ENCODE assay signal across 8 mouse cellular contexts in the genomic region with DNA sequence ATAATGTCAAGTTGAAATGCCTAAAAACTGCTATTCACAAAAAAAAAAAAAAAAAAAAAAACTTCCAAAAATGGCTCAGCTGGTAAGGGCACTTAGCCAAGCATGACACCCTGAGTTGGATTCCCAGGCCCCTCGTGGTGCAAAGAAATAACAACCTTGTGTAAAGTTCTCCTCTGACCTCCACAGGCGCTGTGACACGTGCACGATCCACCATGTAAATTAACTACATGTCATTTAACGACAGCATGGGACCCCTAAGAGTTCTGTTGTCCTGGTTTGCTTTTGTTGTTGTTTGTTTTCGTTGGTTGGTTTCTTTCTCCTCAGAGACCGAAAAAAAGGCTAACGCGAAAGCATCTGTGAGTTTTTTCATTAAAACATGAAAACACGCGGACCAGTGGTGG. TPM values are rescaled to one million over a fixed set of nuclear protein-coding genes. Genes with fewer than 3 reads are reported as not detected.
DNase-seq lines count a peak whose midpoint lies in the region; ATAC-seq and TF ChIP-seq lines count a peak whose summit lies in the region.

No protein-coding gene starts in this region.

- WGBS in hindbrain, postnatal 0 days = 46% methylated on average over 11 of the region's 11 CpGs

- intact Hi-C loops in left cerebral cortex, postnatal 4 days (cut with DNase I) = no loop called here

- H3K9ac ChIP-seq in hindbrain, postnatal 0 days (replicated peaks; ENCODE audit: low read length) = peak overlapping the region; percentile 60

- peak overlapping the region; percentile 58 for H3K4me2 ChIP-seq in hindbrain, postnatal 0 days (ENCODE audit: low read depth, low read length)

- H3K36me3 ChIP-seq in hindbrain, postnatal 0 days (ENCODE audit: insufficient read depth, low read length) = no peaks in the 10 kb centered on the region

- H3K4me3 ChIP-seq in layer of hippocampus, adult 2 months = peak overlapping the region; percentile 77
- H3K4me3 ChIP-seq in brown adipose tissue, adult 24 weeks (ENCODE audit: insufficient read depth, low read depth, low read length) = peak overlapping the region; percentile 71
- H3K4me3 ChIP-seq in hindbrain, postnatal 0 days (ENCODE audit: low read length) = peak overlapping the region; percentile 71

- no peaks in the 10 kb centered on the region for H3K9me3 ChIP-seq in hindbrain, postnatal 0 days (ENCODE audit: low read length)

- peak overlapping the region; percentile 100 for H3K27ac ChIP-seq in layer of hippocampus, adult 2 months
- H3K27ac ChIP-seq in brown adipose tissue, adult 24 weeks (replicated peaks; ENCODE audit: low read depth, low read length) = no peak overlapping the region
- peak overlapping the region; percentile 96 for H3K27ac ChIP-seq in hindbrain, postnatal 0 days

- DNase-seq in layer of hippocampus, adult 2 months (ENCODE audit: low spot score in 2 of 2) = no peak
- no peak for DNase-seq in layer of hippocampus, postnatal 10 days (ENCODE audit: low spot score in 2 of 2)
- peak; percentile 20 for DNase-seq in hindbrain, postnatal 0 days (ENCODE audit: low spot score)
- peak; percentile 26 for DNase-seq in naive thymus-derived CD4-positive, alpha-beta T cell, adult 2 months (ENCODE audit: low read depth)
- no peak for DNase-seq in left cerebral cortex, postnatal 4 days
- DNase-seq in frontal cortex, postnatal 14 days (ENCODE audit: low spot score in 2 of 2) = no peak
- DNase-seq in right cerebral cortex, postnatal 36 days (ENCODE audit: low spot score in 2 of 2) = no peak

- no peak for ATAC-seq in hindbrain, postnatal 0 days

- no peak for TF ChIP-seq CTCF in layer of hippocampus, adult 2 months (conservative IDR thresholded peaks at IDR 0.05)
- TF ChIP-seq CTCF in hindbrain, postnatal 0 days (IDR thresholded peaks at IDR 0.05; ENCODE audit: low read depth) = no peak; the same call in 1 of the 2 replicates

- no peaks in the 10 kb centered on the region for H3K4me1 ChIP-seq in brown adipose tissue, adult 24 weeks (ENCODE audit: control insufficient read depth, insufficient read depth, insufficient read length, low read length)
- no peaks in the 10 kb centered on the region; the same call in 1 of the 2 replicates for H3K4me1 ChIP-seq in hindbrain, postnatal 0 days (ENCODE audit: insufficient read depth, low read length)

- no peaks in the 10 kb centered on the region for H3K27me3 ChIP-seq in hindbrain, postnatal 0 days (ENCODE audit: insufficient read depth, low read length)

RNA-seq across cellular contexts. Expression of a gene that starts 0.6 kb away (rescaled TPM):
- 10 to 100 TPM; 37.3 to 37.4 TPM for total RNA-seq in layer of hippocampus, adult 2 months (2021)
- total RNA-seq in layer of hippocampus, postnatal 10 days (2021) = 10 to 100 TPM; 42.2 to 46.3 TPM
- 6.2 and 6.6 TPM in 2 replicates for polyA plus RNA-seq in brown adipose tissue, adult 24 weeks (2012; ENCODE audit: insufficient read depth, insufficient read length, missing spikeins)
- total RNA-seq in hindbrain, postnatal 0 days (2014; rRNA removed) = 87.4 and 87.7 TPM in 2 replicates
- polyA plus RNA-seq in hindbrain, postnatal 0 days (2015; fragmentation: Nextera tagmentation; extraction: Ambion mirVana) = 64.5 and 66.5 TPM in 2 replicates
- total RNA-seq in left cerebral cortex, postnatal 4 days (2021) = 10 to 100 TPM; 61.4 to 71.8 TPM

RNA-seq across cellular contexts. Expression of a gene that starts 9.1 kb away (rescaled TPM):
- total RNA-seq in layer of hippocampus, adult 2 months (2021) = 100 to 1,000 TPM; 171 to 197 TPM
- 100 to 1,000 TPM; 231 to 233 TPM for total RNA-seq in layer of hippocampus, postnatal 10 days (2021)
- polyA plus RNA-seq in brown adipose tissue, adult 24 weeks (2012; ENCODE audit: insufficient read depth, insufficient read length, missing spikeins) = 131 and 139 TPM in 2 replicates
- 149 and 188 TPM in 2 replicates for total RNA-seq in hindbrain, postnatal 0 days (2014; rRNA removed)
- polyA plus RNA-seq in hindbrain, postnatal 0 days (2015; fragmentation: Nextera tagmentation; extraction: Ambion mirVana) = 332 and 334 TPM in 2 replicates
- 100 to 1,000 TPM; 323 to 344 TPM for total RNA-seq in left cerebral cortex, postnatal 4 days (2021)

RNA-seq across cellular contexts. Expression of a gene that starts 29.4 kb away (rescaled TPM):
- total RNA-seq in layer of hippocampus, adult 2 months (2021) = 1 to 10 TPM; 1.7 to 2.1 TPM
- total RNA-seq in layer of hippocampus, postnatal 10 days (2021) = 1 to 10 TPM; 1.8 to 2.2 TPM
- 1.3 and 4.2 TPM in 2 replicates for polyA plus RNA-seq in brown adipose tissue, adult 24 weeks (2012; ENCODE audit: insufficient read depth, insufficient read length, missing spikeins)
- total RNA-seq in hindbrain, postnatal 0 days (2014; rRNA removed) = 1.2 and 4.5 TPM in 2 replicates
- polyA plus RNA-seq in hindbrain, postnatal 0 days (2015; fragmentation: Nextera tagmentation; extraction: Ambion mirVana) = 0.99 and 1.0 TPM in 2 replicates
- 1 to 10 TPM; 2.1 to 2.6 TPM for total RNA-seq in left cerebral cortex, postnatal 4 days (2021)

RNA-seq across cellular contexts. Expression of a gene that starts 45.3 kb away (rescaled TPM):
- 1 to 10 TPM; 7.6 to 9.1 TPM for total RNA-seq in layer of hippocampus, adult 2 months (2021)
- total RNA-seq in layer of hippocampus, postnatal 10 days (2021) = 10 to 100 TPM; 19.6 to 19.7 TPM
- polyA plus RNA-seq in brown adipose tissue, adult 24 weeks (2012; ENCODE audit: insufficient read depth, insufficient read length, missing spikeins) = 3.8 and 5.7 TPM in 2 replicates
- 25.4 and 35.0 TPM in 2 replicates for total RNA-seq in hindbrain, postnatal 0 days (2014; rRNA removed)
- 30.2 and 32.2 TPM in 2 replicates for polyA plus RNA-seq in hindbrain, postnatal 0 days (2015; fragmentation: Nextera tagmentation; extraction: Ambion mirVana)
- 10 to 100 TPM; 14.9 to 15.6 TPM for total RNA-seq in left cerebral cortex, postnatal 4 days (2021)

Comparison
In these comparisons a context has a peak if more than half of its experiments do, and no peak if none do; other contexts are left out.
1. DNase-seq: peak in hindbrain, postnatal 0 days (single experiment) and naive thymus-derived CD4-positive, alpha-beta T cell, adult 2 months (single experiment); none in layer of hippocampus, adult 2 months (0 of 2), layer of hippocampus, postnatal 10 days (0 of 2), left cerebral cortex, postnatal 4 days (single experiment), frontal cortex, postnatal 14 days (0 of 2) and right cerebral cortex, postnatal 36 days (0 of 2).
2. Peak in every context shown above with its lines, with median percentiles within 50 percentile points of each other: H3K4me3 ChIP-seq.